Mouse (Mus musculus) frontal cortex, postnatal 25 days (tissue): ENCODE data around the gene Mpg.

Experiments
- DNase-seq, 2 experiments: peaks; one replicate each; pipeline ENCODE4 v3.0.0; 2022; ENCODE audit warnings: low spot score in 2 of 2

Mpg gene

GRCm38 (mm10) chr11:32256566-32256965 lies 30.3 kb downstream of the Mpg start:
- DNase-seq = no peak

GRCm38 (mm10) chr11:32262674-32263415 lies 36.5 kb downstream of the Mpg start:
- no peak for DNase-seq

DNA sequence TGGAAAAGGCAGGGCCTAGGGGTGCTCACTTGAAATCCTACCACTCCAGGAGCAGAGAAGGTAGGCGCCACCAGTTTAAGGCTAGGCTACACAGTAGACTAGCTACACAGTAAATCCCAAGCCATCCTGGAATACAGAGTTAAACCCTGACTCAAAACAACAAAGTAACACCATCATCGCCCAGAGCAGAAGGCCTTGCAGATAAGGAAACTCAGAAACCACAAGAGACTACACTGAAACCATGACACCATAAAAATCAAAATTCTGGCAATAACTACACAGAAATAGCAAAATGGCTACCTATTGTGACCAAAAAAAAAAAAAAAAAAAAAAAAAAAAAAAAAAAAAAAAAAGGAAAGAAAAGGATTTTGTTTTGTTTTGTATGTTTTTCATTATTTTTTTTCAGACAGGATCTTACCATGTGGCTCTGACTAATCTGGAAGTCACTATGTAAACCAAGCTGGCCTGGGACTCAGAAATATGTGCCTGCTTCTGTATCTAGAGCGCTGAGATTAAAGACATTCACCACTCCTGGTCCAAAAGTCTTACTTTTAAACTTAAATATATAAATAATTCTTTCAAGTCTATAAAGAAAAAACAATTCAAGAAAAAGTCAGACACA lies 38.9 kb downstream of the Mpg start:
- DNase-seq = no peak

DNA sequence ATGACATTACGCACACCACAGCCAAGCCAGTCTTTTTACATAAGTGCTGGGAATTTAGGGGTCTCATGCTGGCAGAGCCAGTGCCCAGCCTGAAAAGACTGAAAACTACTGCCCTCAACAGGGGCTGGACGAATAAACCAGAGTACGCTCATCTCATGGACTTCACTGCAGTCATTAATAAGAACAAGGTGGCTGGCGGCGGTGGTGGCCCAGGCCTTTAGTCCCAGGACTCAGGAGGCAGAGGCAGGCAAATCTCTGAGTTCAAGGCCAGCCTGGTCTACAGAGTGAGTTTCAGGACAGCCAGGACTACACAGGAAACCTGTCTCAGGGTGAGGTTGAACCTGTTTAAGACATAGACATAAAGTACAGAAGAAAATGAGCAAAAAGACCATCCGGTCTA lies 39.9 kb downstream of the Mpg start:
- no peak for DNase-seq

- DNase-seq = no peak
These were observed 40.5 kb downstream of the Mpg start for GRCm38 (mm10) chr11:32266776-32267175.

DNA sequence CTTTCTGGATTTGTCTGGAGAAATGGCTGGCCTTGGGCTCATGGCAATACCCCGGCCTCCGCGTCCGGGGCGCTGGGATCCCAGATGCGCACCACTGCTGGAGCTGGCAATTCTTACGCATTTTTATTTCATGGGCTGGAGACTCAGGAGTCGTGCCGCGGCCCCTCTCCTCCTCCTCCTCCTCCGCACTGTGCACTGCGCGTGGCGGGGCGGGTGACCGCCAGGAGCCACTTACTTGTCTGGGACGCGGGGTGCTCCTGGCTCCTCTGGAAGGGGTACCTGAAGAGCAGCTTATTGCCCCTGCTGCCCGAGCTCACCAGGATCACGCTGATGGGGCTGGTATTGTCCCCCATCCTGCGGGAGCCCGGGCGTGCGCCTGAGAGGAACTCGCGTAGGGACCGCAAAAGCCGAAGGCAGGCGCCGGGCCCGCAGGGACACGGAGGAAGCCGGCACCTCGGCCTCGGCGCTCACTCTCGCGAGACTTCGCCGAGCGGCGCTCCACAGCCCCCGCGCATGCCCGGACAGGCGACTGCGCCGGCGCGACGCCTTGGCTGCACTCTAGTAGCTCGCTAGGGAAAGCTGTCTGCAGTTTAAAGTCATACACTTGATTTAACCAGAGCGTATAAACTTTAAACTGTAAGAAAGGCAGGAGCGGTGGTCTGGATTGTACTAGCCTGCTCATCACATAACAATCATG lies 41.0 kb downstream of the Mpg start, which contains the start of gene Nprl3:
TSS of gene Nprl3 (minus strand) at position 520 of the 697 bp plus-strand sequence.
- DNase-seq = peak; percentile 85 to 92

DNA sequence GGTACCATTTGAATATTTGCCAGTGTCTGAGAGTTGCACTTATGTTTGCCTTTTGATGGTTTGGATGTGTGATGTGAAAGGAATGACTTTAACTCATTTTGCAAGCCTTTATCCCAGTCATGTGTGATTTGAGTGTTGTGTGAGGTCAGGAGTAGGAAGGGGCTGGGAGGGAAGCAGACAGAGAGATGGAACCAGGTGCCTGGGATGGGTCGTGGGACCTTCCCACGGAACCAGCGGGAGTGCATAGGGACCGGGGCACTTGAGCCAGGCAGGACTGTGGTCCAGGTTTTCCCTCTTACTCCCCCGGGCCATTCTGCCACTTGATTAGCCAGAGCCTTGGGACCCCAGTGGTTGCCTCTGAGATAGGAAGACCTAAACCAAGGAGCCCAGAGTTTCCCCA lies 41.7 kb downstream of the Mpg start:
- DNase-seq = no peak

DNA sequence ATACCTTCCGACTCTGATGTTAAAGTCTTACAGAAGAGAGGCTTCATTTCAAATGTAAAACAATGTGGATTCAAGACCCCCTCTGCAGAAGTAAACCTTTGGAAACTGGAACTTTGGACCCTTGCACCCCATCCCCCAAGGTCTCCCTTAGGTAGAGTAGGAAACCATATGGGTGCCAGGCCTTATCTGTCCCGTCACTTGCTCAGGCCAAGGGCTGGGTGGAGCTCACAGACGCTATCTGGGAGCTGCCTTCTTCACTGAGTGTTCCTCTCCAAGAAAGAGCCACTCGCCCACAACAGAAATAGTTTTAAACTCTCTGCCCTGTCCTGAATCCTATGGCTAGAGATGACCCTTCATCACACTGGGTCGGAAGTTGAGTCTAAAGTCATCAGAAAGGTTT lies 42.6 kb downstream of the Mpg start:
- no peak for DNase-seq

DNA sequence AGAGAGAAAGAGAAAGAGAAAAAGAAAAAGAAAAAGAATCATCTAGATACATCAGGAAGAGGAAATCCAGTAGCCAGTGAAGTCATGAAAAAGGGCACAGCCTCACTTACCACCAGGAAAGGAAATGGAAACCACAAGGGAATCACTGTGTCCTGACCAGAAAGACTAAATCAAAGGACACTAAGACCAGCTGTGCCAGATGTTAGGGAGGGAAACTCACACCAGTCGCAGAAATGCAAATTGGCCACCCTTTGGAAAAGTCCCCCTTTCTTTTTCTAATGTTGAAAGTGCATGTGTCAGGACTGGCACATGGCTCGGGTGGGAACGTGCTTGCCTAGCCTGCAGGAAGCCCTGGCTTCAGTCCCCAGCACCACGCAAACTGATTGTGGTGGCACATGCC lies 44.9 kb downstream of the Mpg start:
- DNase-seq = no peak

DNA sequence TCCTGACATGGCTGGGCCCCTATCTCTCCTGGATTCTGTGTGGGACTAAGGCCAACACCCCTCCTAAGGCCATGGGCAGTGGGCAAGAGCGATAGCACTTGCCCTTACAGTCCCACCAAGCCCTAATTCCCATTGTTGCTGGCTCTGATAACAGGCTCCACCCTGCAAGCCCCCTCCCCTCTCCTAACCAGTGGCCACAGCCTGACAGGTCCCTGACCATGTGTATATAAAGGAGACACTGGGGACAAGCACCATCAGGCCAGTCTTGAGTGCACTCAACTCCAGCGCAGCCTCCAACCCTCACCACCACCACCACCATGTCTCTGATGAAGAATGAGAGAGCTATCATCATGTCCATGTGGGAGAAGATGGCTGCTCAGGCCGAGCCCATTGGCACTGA lies 50.0 kb downstream of the Mpg start, which contains the start of gene Hba-x:
TSS of gene Hba-x (plus strand) at position 54 of the 400 bp plus-strand sequence.
- DNase-seq = no peak

- no peak for DNase-seq
These were observed 51.6 kb downstream of the Mpg start for GRCm38 (mm10) chr11:32277736-32278457.

DNA sequence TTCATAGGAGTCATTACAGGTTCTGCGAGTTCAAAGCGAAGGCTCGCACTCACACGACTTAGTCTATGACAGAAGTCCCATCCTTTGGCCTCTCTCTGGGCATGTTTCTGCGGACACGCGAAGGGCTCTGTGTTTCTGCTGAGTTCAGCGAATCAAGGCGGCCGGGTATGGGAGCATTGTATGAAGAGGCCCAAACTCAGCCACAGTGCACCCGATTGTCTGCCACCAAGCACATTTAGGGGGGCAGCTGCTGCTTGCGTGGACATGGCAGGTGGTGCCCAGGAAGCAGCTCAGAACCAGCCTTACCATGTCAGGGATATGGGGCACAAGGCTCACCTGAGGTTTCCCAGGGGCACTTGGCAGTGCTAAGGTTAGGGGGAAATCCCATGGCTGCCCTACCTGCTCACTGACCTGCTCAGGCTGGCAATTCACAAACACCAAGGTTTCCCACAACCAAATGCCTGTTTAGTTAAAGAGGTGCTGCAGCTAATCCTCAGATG lies 52.2 kb downstream of the Mpg start:
- DNase-seq = no peak

DNA sequence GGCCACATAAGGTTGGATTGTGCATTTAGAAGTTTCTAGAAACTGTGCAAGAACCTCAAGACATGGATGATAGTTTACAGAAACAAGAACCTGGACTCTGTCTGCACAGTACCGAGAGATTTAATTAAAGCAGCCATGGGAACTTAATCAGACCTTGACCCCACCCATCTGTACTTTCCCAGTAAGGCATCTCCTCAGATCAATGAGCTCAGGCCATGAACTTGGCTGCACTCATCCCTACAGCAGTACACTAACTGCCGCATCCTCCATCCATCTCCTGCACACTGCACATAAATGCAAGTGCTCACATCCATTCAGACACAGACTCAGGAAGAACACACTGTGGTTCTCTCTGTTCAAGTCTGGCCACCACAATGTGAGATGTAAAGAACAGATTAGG lies 54.3 kb downstream of the Mpg start:
- no peak for DNase-seq

DNA sequence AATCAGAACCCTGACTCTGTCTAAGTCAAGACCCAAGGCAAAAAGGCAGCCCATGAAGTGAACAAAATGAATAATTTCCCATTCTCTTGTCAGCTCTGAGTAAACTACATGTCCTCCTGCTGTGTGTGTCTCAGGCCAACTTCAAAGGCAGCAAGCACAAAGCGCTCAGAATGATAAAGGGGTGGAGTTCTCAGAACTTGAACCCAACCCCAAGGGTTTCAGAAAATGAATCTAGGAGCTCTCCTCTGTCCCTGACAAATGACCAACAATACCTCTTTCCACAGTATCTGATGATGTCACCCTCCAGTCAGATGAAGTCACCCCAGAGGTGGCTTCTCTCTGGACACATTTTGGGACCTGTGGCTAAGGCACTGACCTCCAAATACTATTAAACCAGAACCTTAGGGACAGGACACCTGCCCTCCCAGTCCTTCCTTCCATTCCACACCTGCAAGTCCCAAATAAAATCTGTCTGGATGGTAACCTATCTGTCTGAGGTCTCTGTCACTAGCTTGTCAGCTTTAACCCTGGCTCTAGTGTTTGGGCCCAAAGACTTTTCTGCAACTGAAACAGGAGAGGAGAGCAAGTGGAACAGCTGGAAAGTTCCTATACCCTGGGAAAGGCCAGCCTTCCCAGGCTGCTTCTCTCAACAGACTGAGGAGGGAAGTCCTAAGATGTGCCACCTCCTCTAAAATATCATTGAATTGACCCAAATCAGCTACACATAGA lies 55.3 kb downstream of the Mpg start:
- DNase-seq = no peak
